Mouse (Mus musculus) spleen, adult 2 months (tissue): Measurements from ENCODE around the gene Morn5.

Experiments
- CTCF ChIP-seq: fragments of 200-500 bp; IDR thresholded peaks from 2 replicates; pipeline ENCODE4 v1.5.1; 2011; ENCODE audit warnings: mild to moderate bottlenecking, inconsistent platforms; ENCODE audit not compliant: insufficient read depth, insufficient read length, insufficient replicate concordance; ENCODE audit errors: extremely low read depth
- POLR2A ChIP-seq: fragments of 200-500 bp; IDR thresholded peaks from 2 replicates; pipeline ENCODE4 v1.6.1; 2011; ENCODE audit warnings: low read depth, low read length, inconsistent platforms

GRCm38 (mm10) chr2:36033966-36034365 is 15.3 kb upstream of the Morn5 start:
- no peak for TF ChIP-seq POLR2A
- no peak for TF ChIP-seq CTCF
